Mouse (Mus musculus): ENCODE results near the gene Urgcp. TPM values are rescaled to one million over a fixed set of nuclear protein-coding genes. Genes with fewer than 3 reads are reported as not detected.

The Urgcp gene
- polyA plus RNA-seq, 1 experiment = 21.3 TPM

- Histone ChIP-seq H3K4me2 (ENCODE audit: low read depth) (no peak overlapping the region), H3K36me3 (ENCODE audit: control insufficient read depth, insufficient read depth) (peaks cover 15% of the 10 kb centered on the region), H3K79me2 (ENCODE audit: control insufficient read depth, insufficient read depth) (no peaks in the 10 kb centered on the region), H3ac (ENCODE audit: control insufficient read depth, insufficient read length) (no peak overlapping the region), H3K27me3 (ENCODE audit: control insufficient read depth, insufficient read depth, insufficient read length) (no peaks in the 10 kb centered on the region), H3K4me3 (no peak overlapping the region)
- no peak for TF ChIP-seq MYOG (IDR thresholded peaks at IDR 0.05; ENCODE audit: control insufficient read depth in 1 of 3, insufficient read depth in 1 of 3, insufficient read length in 2 of 3, low read depth in 2 of 3)
- no peak for TF ChIP-seq MYOD1 (IDR thresholded peaks at IDR 0.05; ENCODE audit: control insufficient read depth in 1 of 3, insufficient read length in 2 of 3, low read depth in 2 of 3)
- no peak for TF ChIP-seq REST (IDR thresholded peaks at IDR 0.05; ENCODE audit: insufficient read depth, insufficient read length)
- no peak for TF ChIP-seq MAX (IDR thresholded peaks at IDR 0.05; ENCODE audit: low read depth)
- TF ChIP-seq USF1 (IDR thresholded peaks at IDR 0.05; ENCODE audit: low read depth) = no peak
- TF ChIP-seq POLR2A (IDR thresholded peaks at IDR 0.05; ENCODE audit: insufficient read length, low read depth) = no peak
- no peak for TF ChIP-seq TCF3 (IDR thresholded peaks at IDR 0.05; ENCODE audit: insufficient read length, low read depth)
- no peak for TF ChIP-seq TCF12 (IDR thresholded peaks at IDR 0.05; ENCODE audit: insufficient read depth, poor library complexity, severe bottlenecking)
- no peak for TF ChIP-seq POLR2AphosphoS2 (IDR thresholded peaks at IDR 0.05; ENCODE audit: insufficient read length, low read depth)
- TF ChIP-seq CEBPB (IDR thresholded peaks at IDR 0.05; ENCODE audit: insufficient read depth, poor library complexity, severe bottlenecking) = no peak
- no peak for TF ChIP-seq SRF (IDR thresholded peaks at IDR 0.05; ENCODE audit: control insufficient read depth, insufficient read length, low read depth)
- no peak for TF ChIP-seq E2F4 (IDR thresholded peaks at IDR 0.05; ENCODE audit: insufficient read depth)
These were observed 47.0 kb downstream of the Urgcp start for GRCm38 (mm10) chr11:5715179-5715578.

- Histone ChIP-seq H3K79me2 (ENCODE audit: control insufficient read depth, insufficient read depth) (peaks cover 5% of the 10 kb centered on the region), H3K4me3 (peak overlapping the region; percentile 54), H3K36me3 (ENCODE audit: control insufficient read depth, insufficient read depth) (no peaks in the 10 kb centered on the region), H3ac (ENCODE audit: control insufficient read depth, insufficient read length) (peak overlapping the region; percentile 83), H3K4me2 (ENCODE audit: low read depth) (peak overlapping the region; percentile 94), H3K27me3 (ENCODE audit: control insufficient read depth, insufficient read depth, insufficient read length) (no peaks in the 10 kb centered on the region)
- TF ChIP-seq SRF (IDR thresholded peaks at IDR 0.05; ENCODE audit: control insufficient read depth, insufficient read length, low read depth) = peak; percentile 22
- TF ChIP-seq MYOG (IDR thresholded peaks at IDR 0.05; ENCODE audit: control insufficient read depth in 1 of 3, insufficient read depth in 1 of 3, insufficient read length in 2 of 3, low read depth in 2 of 3) = no peak
- TF ChIP-seq TCF12 (IDR thresholded peaks at IDR 0.05; ENCODE audit: insufficient read depth, poor library complexity, severe bottlenecking) = no peak
- TF ChIP-seq MAX (IDR thresholded peaks at IDR 0.05; ENCODE audit: low read depth) = no peak
- TF ChIP-seq MYOD1 (IDR thresholded peaks at IDR 0.05; ENCODE audit: control insufficient read depth in 1 of 3, insufficient read length in 2 of 3, low read depth in 2 of 3) = no peak
- no peak for TF ChIP-seq CEBPB (IDR thresholded peaks at IDR 0.05; ENCODE audit: insufficient read depth, poor library complexity, severe bottlenecking)
- no peak for TF ChIP-seq E2F4 (IDR thresholded peaks at IDR 0.05; ENCODE audit: insufficient read depth)
- TF ChIP-seq USF1 (IDR thresholded peaks at IDR 0.05; ENCODE audit: low read depth) = no peak
- no peak for TF ChIP-seq REST (IDR thresholded peaks at IDR 0.05; ENCODE audit: insufficient read depth, insufficient read length)
- peak; percentile 98 for TF ChIP-seq POLR2A (IDR thresholded peaks at IDR 0.05; ENCODE audit: insufficient read length, low read depth)
- TF ChIP-seq TCF3 (IDR thresholded peaks at IDR 0.05; ENCODE audit: insufficient read length, low read depth) = no peak
- TF ChIP-seq POLR2AphosphoS2 (IDR thresholded peaks at IDR 0.05; ENCODE audit: insufficient read length, low read depth) = peak; percentile 95
These were observed 54.4 kb downstream of the Urgcp start for GRCm38 (mm10) chr11:5707530-5708353.

- TF ChIP-seq USF1 (IDR thresholded peaks at IDR 0.05; ENCODE audit: low read depth) (no peak), MYOG (IDR thresholded peaks at IDR 0.05; ENCODE audit: control insufficient read depth in 1 of 3, insufficient read depth in 1 of 3, insufficient read length in 2 of 3, low read depth in 2 of 3) (peak in 1 of 3 experiments; percentile 27), REST (IDR thresholded peaks at IDR 0.05; ENCODE audit: insufficient read depth, insufficient read length) (no peak), MYOD1 (IDR thresholded peaks at IDR 0.05; ENCODE audit: control insufficient read depth in 1 of 3, insufficient read length in 2 of 3, low read depth in 2 of 3) (no peak), POLR2A (IDR thresholded peaks at IDR 0.05; ENCODE audit: insufficient read length, low read depth) (no peak), MAX (IDR thresholded peaks at IDR 0.05; ENCODE audit: low read depth) (no peak), TCF3 (IDR thresholded peaks at IDR 0.05; ENCODE audit: insufficient read length, low read depth) (no peak)
- peaks cover 5% of the 10 kb centered on the region for H3K79me2 ChIP-seq (ENCODE audit: control insufficient read depth, insufficient read depth)
- no peaks in the 10 kb centered on the region for H3K36me3 ChIP-seq (ENCODE audit: control insufficient read depth, insufficient read depth)
- H3K27me3 ChIP-seq (ENCODE audit: control insufficient read depth, insufficient read depth, insufficient read length) = no peaks in the 10 kb centered on the region
- peak overlapping the region; percentile 94 for H3K4me2 ChIP-seq (ENCODE audit: low read depth)
- peak overlapping the region; percentile 54 for H3K4me3 ChIP-seq
- peak overlapping the region; percentile 83 for H3ac ChIP-seq (ENCODE audit: control insufficient read depth, insufficient read length)
These were observed 55.2 kb downstream of the Urgcp start for GRCm38 (mm10) chr11:5706874-5707529.

- peak overlapping the region; percentile 54 for H3K4me3 ChIP-seq
These were observed 56.2 kb downstream of the Urgcp start for GRCm38 (mm10) chr11:5705972-5706371.

More at GRCm38 (mm10) chr11:5705972-5706371, 56.2 kb downstream of the Urgcp start:
- no peak overlapping the region for H3ac ChIP-seq (ENCODE audit: control insufficient read depth, insufficient read length)
- peak overlapping the region; percentile 94 for H3K4me2 ChIP-seq (ENCODE audit: low read depth)
- H3K27me3 ChIP-seq (ENCODE audit: control insufficient read depth, insufficient read depth, insufficient read length) = no peaks in the 10 kb centered on the region
- TF ChIP-seq TCF3 (IDR thresholded peaks at IDR 0.05; ENCODE audit: insufficient read length, low read depth) (no peak), REST (IDR thresholded peaks at IDR 0.05; ENCODE audit: insufficient read depth, insufficient read length) (no peak), TCF12 (IDR thresholded peaks at IDR 0.05; ENCODE audit: insufficient read depth, poor library complexity, severe bottlenecking) (no peak), CEBPB (IDR thresholded peaks at IDR 0.05; ENCODE audit: insufficient read depth, poor library complexity, severe bottlenecking) (no peak), POLR2A (IDR thresholded peaks at IDR 0.05; ENCODE audit: insufficient read length, low read depth) (no peak), USF1 (IDR thresholded peaks at IDR 0.05; ENCODE audit: low read depth) (no peak), E2F4 (IDR thresholded peaks at IDR 0.05; ENCODE audit: insufficient read depth) (no peak), MYOG (IDR thresholded peaks at IDR 0.05; ENCODE audit: control insufficient read depth in 1 of 3, insufficient read depth in 1 of 3, insufficient read length in 2 of 3, low read depth in 2 of 3) (no peak), MAX (IDR thresholded peaks at IDR 0.05; ENCODE audit: low read depth) (no peak), SRF (IDR thresholded peaks at IDR 0.05; ENCODE audit: control insufficient read depth, insufficient read length, low read depth) (no peak), MYOD1 (IDR thresholded peaks at IDR 0.05; ENCODE audit: control insufficient read depth in 1 of 3, insufficient read length in 2 of 3, low read depth in 2 of 3) (no peak), POLR2AphosphoS2 (IDR thresholded peaks at IDR 0.05; ENCODE audit: insufficient read length, low read depth) (no peak)
- peaks cover 5% of the 10 kb centered on the region for H3K79me2 ChIP-seq (ENCODE audit: control insufficient read depth, insufficient read depth)
- no peaks in the 10 kb centered on the region for H3K36me3 ChIP-seq (ENCODE audit: control insufficient read depth, insufficient read depth)
